Mouse (Mus musculus) ES-Bruce4 (cell line): Measurements from ENCODE around the gene Tgfbr2. TPM values are rescaled to one million over a fixed set of nuclear protein-coding genes. Genes with fewer than 3 reads are reported as not detected.
A peak's percentile ranks its signal among the peaks of the same experiment; 100 is the strongest.

Experiments used
- H3K27ac ChIP-seq: 2 replicates; pipeline ENCODE4 v1.5.1; 2012; ENCODE audit warnings: low read length, inconsistent platforms; ENCODE audit not compliant: insufficient read depth
- H3K27me3 ChIP-seq: 2 replicates; pipeline ENCODE4 v1.6.1; 2012; ENCODE audit warnings: mild to moderate bottlenecking, low read length, inconsistent platforms; ENCODE audit not compliant: control insufficient read depth, poor library complexity, insufficient read depth, severe bottlenecking
- H3K36me3 ChIP-seq: 2 replicates; pipeline ENCODE4 v1.6.1; 2012; ENCODE audit warnings: inconsistent platforms, mild to moderate bottlenecking, low read length, moderate library complexity; ENCODE audit not compliant: control insufficient read depth, poor library complexity, insufficient read depth, severe bottlenecking
- H3K4me1 ChIP-seq: one replicate; pipeline ENCODE4 v1.8.1; 2011; ENCODE audit warnings: low read length; ENCODE audit not compliant: control insufficient read depth, insufficient read depth
- H3K4me3 ChIP-seq: 2 replicates; pipeline ENCODE4 v1.5.1; 2011; ENCODE audit warnings: low read depth, mild to moderate bottlenecking, low read length
- H3K9ac ChIP-seq: 2 replicates; pipeline ENCODE4 v1.6.1; 2012; ENCODE audit warnings: low read depth, mild to moderate bottlenecking, inconsistent platforms; ENCODE audit not compliant: poor library complexity, severe bottlenecking
- H3K9me3 ChIP-seq: replicated peaks from 2 replicates; pipeline ENCODE4 v1.6.1; 2012; ENCODE audit warnings: mild to moderate bottlenecking, low read length, inconsistent platforms; ENCODE audit not compliant: control insufficient read depth, poor library complexity, insufficient read depth, severe bottlenecking
- CTCF ChIP-seq: IDR thresholded peaks from one replicate; pipeline ENCODE4 v1.8.1; 2011; ENCODE audit warnings: low read depth, low read length
- EP300 ChIP-seq: IDR thresholded peaks from 2 replicates; pipeline ENCODE4 v1.6.1; 2011; ENCODE audit warnings: low read depth, low read length; ENCODE audit not compliant: insufficient read depth
- POLR2A ChIP-seq: IDR thresholded peaks from one replicate; pipeline ENCODE4 v1.8.1; 2011; ENCODE audit warnings: low read length; ENCODE audit not compliant: insufficient read depth
- polyA plus RNA-seq: library from polyadenylated mRNA; stranded (reverse); fragments of >200 nt; gene quantifications from 2 replicates; pipeline ENCODE4 v1.2.4, GENCODE M21; 2011; ENCODE audit warnings: low read depth; ENCODE audit not compliant: missing spikeins, insufficient read depth, insufficient read length

Gene Tgfbr2
- polyA plus RNA-seq, 1 experiment, result 3.4 TPM

- Histone ChIP-seq H3K36me3 (no peaks in the 10 kb centered on the region), H3K4me3 (no peak overlapping the region), H3K27me3 (0 out of 2 replicates have a peak, but pooled peaks cover 2% of the 10 kb centered on the region), H3K9ac (no peak overlapping the region), H3K4me1 (no peaks in the 10 kb centered on the region), H3K9me3 (no peaks in the 10 kb centered on the region), H3K27ac (no peak overlapping the region)
- TF ChIP-seq POLR2A (no peak), CTCF (no peak), EP300 (no peak)
Observed at GRCm38 (mm10) chr9:116178151-116178550, 3.0 kb upstream of the Tgfbr2 start.

- no peak overlapping the region for H3K4me3 ChIP-seq
- H3K27me3 ChIP-seq, result 0 out of 2 replicates have a peak, but pooled peaks cover 2% of the 10 kb centered on the region
- no peaks in the 10 kb centered on the region for H3K4me1 ChIP-seq
- H3K27ac ChIP-seq, result no peak overlapping the region
- H3K9ac ChIP-seq, result no peak overlapping the region
- H3K9me3 ChIP-seq, result no peaks in the 10 kb centered on the region
- TF ChIP-seq EP300 (no peak), CTCF (no peak), POLR2A (no peak)
- H3K36me3 ChIP-seq, result no peaks in the 10 kb centered on the region
Observed at GRCm38 (mm10) chr9:116177108-116177507, 1.9 kb upstream of the Tgfbr2 start.

GRCm38 (mm10) chr9:116175488-116176115 is 442 bp upstream of the Tgfbr2 start:
- peak overlapping the region; percentile 78 for H3K4me3 ChIP-seq
- H3K9ac ChIP-seq, result peak overlapping the region; percentile 82
- TF ChIP-seq POLR2A (no peak), EP300 (no peak), CTCF (no peak)
- no peak overlapping the region for H3K27ac ChIP-seq
- 0 out of 2 replicates have a peak, but pooled peaks cover 2% of the 10 kb centered on the region for H3K27me3 ChIP-seq
- no peaks in the 10 kb centered on the region for H3K36me3 ChIP-seq
- no peaks in the 10 kb centered on the region for H3K9me3 ChIP-seq
- H3K4me1 ChIP-seq, result no peaks in the 10 kb centered on the region

GRCm38 (mm10) chr9:116173473-116174170 is 1.5 kb downstream of the Tgfbr2 start:
- Histone ChIP-seq H3K27me3 (0 out of 2 replicates have a peak, but pooled peaks cover 2% of the 10 kb centered on the region), H3K9me3 (no peaks in the 10 kb centered on the region), H3K27ac (no peak overlapping the region), H3K9ac (no peak overlapping the region), H3K4me3 (no peak overlapping the region), H3K36me3 (no peaks in the 10 kb centered on the region), H3K4me1 (no peaks in the 10 kb centered on the region)
- no peak for TF ChIP-seq POLR2A
- no peak for TF ChIP-seq CTCF
- no peak for TF ChIP-seq EP300

GRCm38 (mm10) chr9:116173059-116173458 is 2.1 kb downstream of the Tgfbr2 start:
- H3K9me3 ChIP-seq, result no peaks in the 10 kb centered on the region
- H3K36me3 ChIP-seq, result no peaks in the 10 kb centered on the region
- H3K27me3 ChIP-seq, result 0 out of 2 replicates have a peak, but pooled peaks cover 2% of the 10 kb centered on the region
- TF ChIP-seq EP300 (no peak), POLR2A (no peak), CTCF (no peak)
- no peak overlapping the region for H3K27ac ChIP-seq
- no peak overlapping the region for H3K9ac ChIP-seq
- H3K4me3 ChIP-seq, result no peak overlapping the region
- no peaks in the 10 kb centered on the region for H3K4me1 ChIP-seq

- Histone ChIP-seq H3K27me3 (no peaks in the 10 kb centered on the region), H3K9ac (no peak overlapping the region), H3K27ac (no peak overlapping the region), H3K9me3 (no peaks in the 10 kb centered on the region), H3K4me1 (no peaks in the 10 kb centered on the region), H3K4me3 (no peak overlapping the region), H3K36me3 (no peaks in the 10 kb centered on the region)
- TF ChIP-seq EP300 (no peak), CTCF (no peak), POLR2A (no peak)
Observed at GRCm38 (mm10) chr9:116169067-116169466, 6.1 kb downstream of the Tgfbr2 start.
